Mouse (Mus musculus) CD4-positive, CD25-positive, alpha-beta regulatory T cell, adult 2 months (primary cell): Measurements from ENCODE around the gene Dock7.
"Not testable (repeated sequence)": the region's sequence is repeated elsewhere in the genome, so short reads cannot be mapped to it uniquely, and the experiment has no call there.

ENCODE experiments used
- DNase-seq: peaks from one replicate; pipeline ENCODE4 v3.0.0-alpha.2; 2012; ENCODE audit warnings: low read depth, low spot score

Gene Dock7

GRCm38 (mm10) chr4:99006319-99006718 is 114.4 kb downstream of the Dock7 start:
- DNase-seq, result no peak

GRCm38 (mm10) chr4:99005574-99005973 is 115.1 kb downstream of the Dock7 start:
- no peak for DNase-seq

- DNase-seq, result no peak
Measured at GRCm38 (mm10) chr4:98993491-98993890, 127.2 kb downstream of the Dock7 start.

- DNase-seq, result no peak
Measured at GRCm38 (mm10) chr4:98984701-98985100, 136.0 kb downstream of the Dock7 start.

- not testable (repeated sequence) for DNase-seq
Measured at GRCm38 (mm10) chr4:98979976-98980375, 140.7 kb downstream of the Dock7 start.

GRCm38 (mm10) chr4:98978693-98979092 is 142.0 kb downstream of the Dock7 start:
- DNase-seq, result no peak

- not testable (repeated sequence) for DNase-seq
Measured at GRCm38 (mm10) chr4:98978288-98978687, 142.4 kb downstream of the Dock7 start.

- DNase-seq, result no peak
Measured at GRCm38 (mm10) chr4:98975741-98976140, 145.0 kb downstream of the Dock7 start.

GRCm38 (mm10) chr4:98969946-98970345 is 150.8 kb downstream of the Dock7 start:
- no peak for DNase-seq

GRCm38 (mm10) chr4:98960243-98960642 is 160.5 kb downstream of the Dock7 start:
- no peak for DNase-seq

- DNase-seq, result no peak
Measured at GRCm38 (mm10) chr4:98955986-98956385, 164.7 kb downstream of the Dock7 start.

GRCm38 (mm10) chr4:98950563-98950962 is 170.2 kb downstream of the Dock7 start:
- no peak for DNase-seq

GRCm38 (mm10) chr4:98938210-98938609 is 182.5 kb downstream of the Dock7 start:
- DNase-seq, result not testable (repeated sequence)

GRCm38 (mm10) chr4:98936036-98936435 is 184.7 kb downstream of the Dock7 start:
- DNase-seq, result no peak

GRCm38 (mm10) chr4:98925250-98925781 is 195.4 kb downstream of the Dock7 start:
- no peak for DNase-seq

GRCm38 (mm10) chr4:98924906-98925178 is 195.9 kb downstream of the Dock7 start:
- no peak for DNase-seq

GRCm38 (mm10) chr4:98924071-98924905 is 196.4 kb downstream of the Dock7 start:
- peak; percentile 61 for DNase-seq

- no peak for DNase-seq
Measured at GRCm38 (mm10) chr4:98923568-98924070, 197.1 kb downstream of the Dock7 start, which contains the start of gene Usp1. Gene Usp1 (plus strand): TSS chr4:98923810.

GRCm38 (mm10) chr4:98922643-98923567 is 197.8 kb downstream of the Dock7 start:
- peak; percentile 99 for DNase-seq

GRCm38 (mm10) chr4:98922061-98922642 is 198.6 kb downstream of the Dock7 start:
- peak; percentile 33 for DNase-seq

GRCm38 (mm10) chr4:98920896-98921295 is 199.8 kb downstream of the Dock7 start:
- DNase-seq, result no peak

GRCm38 (mm10) chr4:98918204-98918603 is 202.5 kb downstream of the Dock7 start:
- no peak for DNase-seq
